Comparison of ENCODE assay signal across 9 mouse cellular contexts in genomic region chr14:59612920-59613625, GRCm38 (mm10). TPM values are rescaled to one million over a fixed set of nuclear protein-coding genes. Genes with fewer than 3 reads are reported as not detected.
DNase-seq lines count a peak whose midpoint lies in the region; ATAC-seq and TF ChIP-seq lines count a peak whose summit lies in the region.
"Had no signal": no experiment of that assay in that cellular context is flagged by ENCODE, and none has a peak within 500 bp of the region (broad histone marks: within the 10 kb centered on the region; RNA-seq: fewer than 3 reads in every experiment).

No protein-coding gene starts in this region.

- ATAC-seq in midbrain, postnatal 0 days (ENCODE audit: low FRiP score) = no peak
- no peak for ATAC-seq in inflammation-experienced regulatory T-cells, adult 6 months

- DNase-seq in layer of hippocampus, adult 2 months (ENCODE audit: low spot score in 2 of 2) = peak in 1 of 2 experiments; percentile 74
- no peak for DNase-seq in layer of hippocampus, adult 9-11 months
- no peak for DNase-seq in ES-E14 (ENCODE audit: low read depth, low spot score)
- peak; percentile 56 for DNase-seq in adrenal gland, adult 2 months
- peak; percentile 69 for DNase-seq in embryonic facial prominence, embryonic 10.5 days (ENCODE audit: low spot score)
- peak; percentile 61 to 90 for DNase-seq in kidney, postnatal 36 days
- DNase-seq in midbrain, postnatal 0 days (ENCODE audit: low spot score) = peak; percentile 58

- TF ChIP-seq CTCF in layer of hippocampus, adult 2 months (conservative IDR thresholded peaks at IDR 0.05) = peak; percentile 87
- peak; percentile 79 for TF ChIP-seq CTCF in midbrain, postnatal 0 days (IDR thresholded peaks at IDR 0.05)

- H3K9me3 ChIP-seq in ES-E14 (ENCODE audit: control insufficient read depth, insufficient read depth, low read depth, low read length) = no peaks in the 10 kb centered on the region
- no peaks in the 10 kb centered on the region for H3K9me3 ChIP-seq in embryonic facial prominence, embryonic 10.5 days
- no peaks in the 10 kb centered on the region for H3K9me3 ChIP-seq in midbrain, postnatal 0 days (ENCODE audit: low read length)
- H3K9me3 ChIP-seq: stomach, embryonic 15.5 days had no signal

- peaks cover 7% of the 10 kb centered on the region for H3K27me3 ChIP-seq in embryonic facial prominence, embryonic 10.5 days (replicated peaks; ENCODE audit: low read depth, poor library complexity, severe bottlenecking)
- 0 out of 2 replicates have a peak, but pooled peaks cover 3% of the 10 kb centered on the region for H3K27me3 ChIP-seq in midbrain, postnatal 0 days (ENCODE audit: insufficient read depth, low read length)
- H3K27me3 ChIP-seq: stomach, embryonic 15.5 days had no signal

- H3K36me3 ChIP-seq in ES-E14 (ENCODE audit: control insufficient read depth, insufficient read depth, low read length, poor library complexity, severe bottlenecking) = no peaks in the 10 kb centered on the region
- H3K36me3 ChIP-seq in embryonic facial prominence, embryonic 10.5 days (replicated peaks) = no peaks in the 10 kb centered on the region
- no peaks in the 10 kb centered on the region for H3K36me3 ChIP-seq in midbrain, postnatal 0 days (ENCODE audit: insufficient read depth, low read length)
- H3K36me3 ChIP-seq: stomach, embryonic 15.5 days had no signal

- no peak overlapping the region for H3K9ac ChIP-seq in ES-E14 (ENCODE audit: insufficient read depth, low read depth, low read length, poor library complexity, severe bottlenecking)
- no peak overlapping the region for H3K9ac ChIP-seq in midbrain, postnatal 0 days (replicated peaks; ENCODE audit: low read length, poor library complexity, severe bottlenecking)
- H3K9ac ChIP-seq: stomach, embryonic 15.5 days had no signal

- H3K4me2 ChIP-seq in midbrain, postnatal 0 days (ENCODE audit: low read depth, low read length, poor library complexity, severe bottlenecking) = no peak overlapping the region
- H3K4me2 ChIP-seq: stomach, embryonic 15.5 days had no signal

- H3K4me1 ChIP-seq in ES-E14 (ENCODE audit: control insufficient read depth in 2 of 2, insufficient read depth in 2 of 2, low read length in 2 of 2, poor library complexity in 1 of 2) = 0 out of 4 replicates have a peak, but pooled peaks cover 0 to 1% of the 10 kb centered on the region in 2 experiments
- peaks cover 6% of the 10 kb centered on the region for H3K4me1 ChIP-seq in embryonic facial prominence, embryonic 10.5 days
- H3K4me1 ChIP-seq in midbrain, postnatal 0 days (ENCODE audit: insufficient read depth, low read length) = no peaks in the 10 kb centered on the region
- H3K4me1 ChIP-seq: stomach, embryonic 15.5 days had no signal

- WGBS in embryonic facial prominence, embryonic 10.5 days = 54% methylated on average over 14 of the region's 14 CpGs
- 53% methylated on average over 14 of the region's 14 CpGs for WGBS in midbrain, postnatal 0 days

- H3K27ac ChIP-seq in layer of hippocampus, adult 2 months = no peak overlapping the region
- no peak overlapping the region for H3K27ac ChIP-seq in ES-E14 (ENCODE audit: insufficient read depth, low read depth, low read length, poor library complexity, severe bottlenecking)
- H3K27ac ChIP-seq in embryonic facial prominence, embryonic 10.5 days (replicated peaks) = no peak overlapping the region
- H3K27ac ChIP-seq in midbrain, postnatal 0 days (ENCODE audit: low read depth, low read length) = no peak overlapping the region
- H3K27ac ChIP-seq: stomach, embryonic 15.5 days had no signal

- in situ Hi-C loops in ES-E14 (cut with MboI; ENCODE audit: low sequenced_read_pairs in 2 of 2, unreplicated experiment in 2 of 2) = no loop called here

- no peak overlapping the region for H3K4me3 ChIP-seq in layer of hippocampus, adult 2 months
- H3K4me3 ChIP-seq in ES-E14 (ENCODE audit: insufficient read depth in 1 of 2, low read depth in 1 of 2, low read length in 2 of 2, poor library complexity in 1 of 2, severe bottlenecking in 1 of 2) = no peak overlapping the region
- no peak overlapping the region for H3K4me3 ChIP-seq in embryonic facial prominence, embryonic 10.5 days
- no peak overlapping the region for H3K4me3 ChIP-seq in midbrain, postnatal 0 days (ENCODE audit: low read depth, low read length)
- H3K4me3 ChIP-seq: stomach, embryonic 15.5 days had no signal

TF ChIP-seq in ES-E14, 5 proteins besides CTCF, POLR2A, EP300 and RAD21:
- TF ChIP-seq ZNF384 (IDR thresholded peaks at IDR 0.05; ENCODE audit: low read depth, low read length) (peak; percentile 99), MAFK (IDR thresholded peaks at IDR 0.05; ENCODE audit: insufficient read depth, low read depth, low read length) (no peak), HCFC1 (IDR thresholded peaks at IDR 0.05; ENCODE audit: borderline replicate concordance, insufficient read depth, low read length) (no peak), CHD2 (IDR thresholded peaks at IDR 0.05; ENCODE audit: low read depth, low read length) (no peak), ZC3H11A (IDR thresholded peaks at IDR 0.05; ENCODE audit: borderline replicate concordance, low read depth, low read length) (peak; percentile 67; the same call in 1 of the 2 replicates)

RNA-seq across cellular contexts. Expression of gene Shisa2, which starts 12.0 kb away (rescaled TPM):
- 1 to 10 TPM; 3.3 to 3.4 TPM for total RNA-seq in layer of hippocampus, adult 2 months (2021)
- 3.8 and 10.9 TPM in 2 replicates for total RNA-seq in ES-E14 (2012; rRNA removed)
- 1 to 10 TPM in 1 of 2 experiments, under 1 TPM in 1; 0.72 to 1.3 TPM for total RNA-seq in adrenal gland, adult 2 months (2021)
- 3.4 and 3.9 TPM in 2 replicates for polyA plus RNA-seq in adrenal gland, adult 2 months (2012; rRNA removed)
- polyA plus RNA-seq in embryonic facial prominence, embryonic 10.5 days (2016; fragmentation: Nextera tagmentation; extraction: Ambion mirVana) = 26.1 and 29.8 TPM in 2 replicates
- total RNA-seq in midbrain, postnatal 0 days (2014; rRNA removed) = 15.1 and 21.0 TPM in 2 replicates
- 3.5 and 4.8 TPM in 2 replicates for polyA plus RNA-seq in midbrain, postnatal 0 days (2015; fragmentation: Nextera tagmentation; extraction: Ambion mirVana)
- not detected for polyA plus RNA-seq in inflammation-experienced regulatory T-cells, adult 6 months (2017; shearing (Covaris generic))

RNA-seq across cellular contexts. Expression of gene Cdadc1, which starts 15.3 kb away (rescaled TPM):
- total RNA-seq in layer of hippocampus, adult 2 months (2021) = 10 to 100 TPM; 65.5 to 71.3 TPM
- 6.7 and 16.0 TPM in 2 replicates for total RNA-seq in ES-E14 (2012; rRNA removed)
- 10 to 100 TPM; 55.9 to 68.2 TPM for total RNA-seq in adrenal gland, adult 2 months (2021)
- polyA plus RNA-seq in adrenal gland, adult 2 months (2012; rRNA removed) = 2.2 and 3.7 TPM in 2 replicates
- 24.7 and 28.9 TPM in 2 replicates for polyA plus RNA-seq in embryonic facial prominence, embryonic 10.5 days (2016; fragmentation: Nextera tagmentation; extraction: Ambion mirVana)
- total RNA-seq in midbrain, postnatal 0 days (2014; rRNA removed) = 7.3 and 13.9 TPM in 2 replicates
- 32.5 and 36.6 TPM in 2 replicates for polyA plus RNA-seq in midbrain, postnatal 0 days (2015; fragmentation: Nextera tagmentation; extraction: Ambion mirVana)
- 10 to 100 TPM; 33.3 to 56.1 (median 37.0) TPM for polyA plus RNA-seq in inflammation-experienced regulatory T-cells, adult 6 months (2017; shearing (Covaris generic))

Comparison
In these comparisons a context has a peak if more than half of its experiments do, and no peak if none do; other contexts are left out.
1. DNase-seq: peak in adrenal gland, adult 2 months (single experiment), embryonic facial prominence, embryonic 10.5 days (single experiment), kidney, postnatal 36 days (2 of 2) and midbrain, postnatal 0 days (single experiment); none in layer of hippocampus, adult 9-11 months (single experiment) and ES-E14 (single experiment).